Mouse (Mus musculus): ENCODE measurements around the gene Psme2b. TPM values are rescaled to one million over a fixed set of nuclear protein-coding genes. Genes with fewer than 3 reads are reported as not detected.
"Not testable (repeated sequence)": the region's sequence is repeated elsewhere in the genome, so short reads cannot be mapped to it uniquely, and the experiment has no call there.

Gene Psme2b
- polyA plus RNA-seq (2012; rRNA removed) = 8.1 and 9.9 TPM in 2 replicates

DNA sequence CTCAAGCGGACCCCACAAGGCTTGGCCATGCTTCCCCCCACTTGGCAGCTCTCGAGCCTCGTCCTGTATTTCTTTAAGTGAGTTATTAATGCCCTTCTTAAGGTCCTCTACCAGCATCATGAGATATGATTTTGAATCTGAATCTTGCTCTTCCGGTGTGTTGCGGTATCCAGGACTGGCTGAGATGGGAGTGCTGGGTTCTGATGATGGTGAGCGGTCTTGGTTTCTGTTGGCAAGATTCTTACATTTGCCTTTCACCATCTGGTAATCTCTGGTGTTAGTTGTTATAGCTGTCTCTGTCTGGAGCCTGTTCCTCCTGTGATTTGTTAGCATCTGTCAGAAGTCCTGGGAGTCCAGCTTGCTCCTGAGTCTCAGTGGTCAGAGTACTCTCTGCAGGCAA is at the start of gene Psme2b:
TSS of gene Psme2b (minus strand) at position 101 of the 400 bp plus-strand sequence.
- DNase-seq (ENCODE audit: low read depth) = not testable (repeated sequence)

- DNase-seq (ENCODE audit: low read depth) = not testable (repeated sequence)
Observed at GRCm38 (mm10) chr11:48994018-48994417, 48.0 kb upstream of the Psme2b start, which contains the start of gene Tgtp1. Tgtp1 (minus strand) TSS chr11:48994172.

- DNase-seq (ENCODE audit: low read depth) = not testable (repeated sequence)
Observed at GRCm38 (mm10) chr11:48993296-48993695, 47.3 kb upstream of the Psme2b start.

GRCm38 (mm10) chr11:48991740-48992520 is 45.9 kb upstream of the Psme2b start, which contains the start of gene Gm12185:
Gm12185 (minus strand) TSS chr11:48992226.
- DNase-seq (ENCODE audit: low read depth) = not testable (repeated sequence)

DNA sequence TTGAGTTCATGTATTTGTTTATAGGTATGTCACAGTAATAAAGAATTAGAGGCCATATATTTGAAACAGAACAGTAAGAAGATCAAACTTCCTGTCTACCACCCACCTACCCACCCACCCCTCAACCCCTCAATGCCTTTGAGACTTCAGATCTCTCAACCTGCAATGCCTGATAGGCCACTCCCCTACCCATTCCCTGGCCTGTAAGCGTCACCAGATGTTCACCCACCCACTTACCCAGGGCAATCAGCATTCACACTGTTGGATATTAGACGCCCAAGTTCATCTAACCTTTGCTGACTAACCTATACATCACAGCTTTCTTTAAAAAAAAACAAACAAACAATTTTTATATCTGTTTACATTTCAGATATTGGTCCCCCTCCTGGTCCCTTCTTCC is 44.0 kb upstream of the Psme2b start:
- DNase-seq (ENCODE audit: low read depth) = not testable (repeated sequence)

- not testable (repeated sequence) for DNase-seq (ENCODE audit: low read depth)
Observed at GRCm38 (mm10) chr11:48988219-48988618, 42.2 kb upstream of the Psme2b start.

- not testable (repeated sequence) for DNase-seq (ENCODE audit: low read depth)
Observed at GRCm38 (mm10) chr11:48982848-48983247, 36.9 kb upstream of the Psme2b start.

GRCm38 (mm10) chr11:48980052-48980451 is 34.1 kb upstream of the Psme2b start:
- not testable (repeated sequence) for DNase-seq (ENCODE audit: low read depth)

DNA sequence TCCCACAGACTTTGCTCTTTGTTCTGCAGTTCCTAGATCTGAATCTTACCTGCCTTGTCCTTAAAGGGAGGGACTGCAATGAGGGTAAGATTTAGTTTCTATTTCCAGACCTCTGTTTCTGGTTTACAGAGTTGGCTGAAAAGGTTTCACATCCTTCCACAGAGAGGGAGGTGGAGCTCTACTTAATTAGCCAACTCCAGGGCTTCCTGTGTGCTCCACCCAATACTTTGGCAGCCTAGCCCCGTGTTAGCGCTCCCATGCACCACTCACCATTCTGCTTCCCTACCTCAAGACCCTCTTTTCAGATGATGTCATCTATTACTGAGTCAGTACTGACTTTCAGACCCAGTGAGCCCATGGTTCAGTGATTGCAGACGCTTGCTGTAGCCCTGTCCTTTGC is 33.3 kb upstream of the Psme2b start, which contains the start of gene 9930111J21Rik1:
TSS of gene 9930111J21Rik1 (minus strand) at position 148 of the 400 bp plus-strand sequence.
- DNase-seq (ENCODE audit: low read depth) = not testable (repeated sequence)

GRCm38 (mm10) chr11:48978240-48978939 is 32.4 kb upstream of the Psme2b start, which contains the start of gene Olfr56:
Olfr56 (plus strand) TSS chr11:48978889.
- not testable (repeated sequence) for DNase-seq (ENCODE audit: low read depth)

DNA sequence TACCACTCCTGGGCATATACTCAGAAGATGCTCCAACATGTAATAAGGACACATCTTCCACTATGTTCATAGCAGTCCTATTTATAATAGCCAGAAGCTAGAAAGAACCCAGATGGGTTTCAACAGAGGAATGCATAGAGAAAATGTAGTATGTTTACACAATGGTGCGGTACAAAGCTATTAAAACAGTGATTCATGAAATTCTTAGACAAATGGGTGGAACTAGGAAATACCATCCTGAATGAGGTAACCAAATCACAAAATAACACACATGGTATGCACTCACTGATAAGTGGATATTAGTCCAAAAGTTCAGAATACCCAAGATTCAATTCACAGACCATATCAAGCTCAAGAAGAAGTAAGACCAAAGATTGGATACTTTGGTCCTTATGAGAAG is 28.7 kb upstream of the Psme2b start:
- DNase-seq (ENCODE audit: low read depth) = not testable (repeated sequence)

- not testable (repeated sequence) for DNase-seq (ENCODE audit: low read depth)
Observed at GRCm38 (mm10) chr11:48939286-48939685, 6.7 kb downstream of the Psme2b start.

- not testable (repeated sequence) for DNase-seq (ENCODE audit: low read depth)
Observed at GRCm38 (mm10) chr11:48935291-48935690, 10.7 kb downstream of the Psme2b start.

DNA sequence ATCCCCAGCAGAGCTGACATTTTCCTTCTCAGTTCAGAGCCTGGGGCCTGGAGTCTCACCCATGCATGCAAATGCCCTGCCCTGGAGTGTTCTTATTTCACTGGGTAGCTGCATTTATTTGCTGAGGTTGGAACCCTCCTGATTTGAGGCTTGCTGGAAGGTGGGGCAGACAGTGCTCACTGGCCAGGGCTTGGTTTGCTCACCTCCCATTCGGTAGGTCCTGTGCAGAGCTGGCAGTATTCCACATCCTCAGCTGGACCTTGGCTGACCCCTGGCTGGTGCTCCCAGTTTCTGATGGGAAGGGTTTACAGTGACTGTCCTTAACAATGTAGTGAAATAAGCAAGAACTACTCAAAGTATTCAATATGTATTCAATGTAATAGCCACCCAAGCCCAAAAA is 12.1 kb downstream of the Psme2b start:
- not testable (repeated sequence) for DNase-seq (ENCODE audit: low read depth)

- DNase-seq (ENCODE audit: low read depth) = not testable (repeated sequence)
Observed at GRCm38 (mm10) chr11:48933422-48933821, 12.6 kb downstream of the Psme2b start.

DNA sequence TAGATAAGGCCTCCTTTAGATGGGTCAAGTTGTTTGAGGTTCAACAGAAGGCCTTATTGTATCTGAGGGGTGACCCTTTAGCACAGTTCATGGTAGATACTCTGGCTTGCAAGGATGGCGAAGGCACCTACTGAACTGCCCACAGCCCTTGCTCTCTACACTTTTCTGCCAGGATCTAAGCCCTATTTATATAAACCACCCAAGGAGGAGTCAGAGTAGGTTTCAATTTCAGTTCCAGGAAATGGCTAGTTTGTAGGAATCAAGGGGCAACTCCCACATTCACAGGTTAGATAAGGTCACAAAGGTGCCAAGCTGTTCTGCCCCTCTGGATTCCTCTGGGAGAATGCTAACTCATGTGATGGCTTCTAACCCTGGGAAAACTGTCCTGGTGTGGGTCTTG is 17.9 kb downstream of the Psme2b start:
- DNase-seq (ENCODE audit: low read depth) = not testable (repeated sequence)

- not testable (repeated sequence) for DNase-seq (ENCODE audit: low read depth)
Observed at GRCm38 (mm10) chr11:48926437-48926836, 19.6 kb downstream of the Psme2b start.

DNA sequence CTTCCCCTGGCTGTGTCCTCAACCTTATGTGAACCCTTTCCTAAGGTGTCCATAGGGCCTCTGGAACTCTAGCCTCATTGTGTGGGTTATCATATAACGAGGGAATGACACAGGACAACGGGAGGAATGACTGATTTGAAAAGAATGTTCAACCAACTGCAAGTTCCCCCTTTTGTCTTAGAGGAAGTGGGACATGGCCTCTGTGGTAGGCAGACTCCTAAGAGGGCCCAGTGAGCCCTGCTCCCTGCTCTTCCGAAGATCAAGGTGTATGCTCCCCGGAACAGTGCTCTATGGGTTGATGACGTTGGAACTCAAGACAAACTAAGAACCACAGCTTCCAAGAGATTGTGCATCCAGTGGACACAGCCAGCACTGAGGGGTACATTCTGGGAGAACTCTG is 22.2 kb downstream of the Psme2b start:
- DNase-seq (ENCODE audit: low read depth) = not testable (repeated sequence)

GRCm38 (mm10) chr11:48918380-48918779 is 27.6 kb downstream of the Psme2b start:
- no peak for DNase-seq (ENCODE audit: low read depth)

GRCm38 (mm10) chr11:48913611-48914010 is 32.4 kb downstream of the Psme2b start:
- no peak for DNase-seq (ENCODE audit: low read depth)

DNA sequence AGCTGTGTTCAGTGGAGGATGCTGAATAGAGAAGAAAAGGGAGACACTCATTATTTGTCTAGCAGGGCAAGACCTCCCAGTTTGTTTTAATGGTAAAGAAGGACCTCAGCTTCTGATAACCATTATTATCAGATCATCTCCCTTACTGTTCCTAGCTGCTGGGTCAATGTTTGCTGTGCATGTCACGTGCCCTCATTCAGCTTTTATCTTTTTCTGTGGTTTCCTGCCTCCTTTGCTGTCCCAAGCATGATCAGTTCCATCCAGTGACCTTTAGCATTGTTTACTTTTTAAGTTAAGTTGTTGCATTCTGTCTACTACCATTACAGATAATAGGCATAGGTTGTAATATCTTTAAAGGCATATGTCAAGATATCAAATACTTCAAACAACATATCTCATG is 37.5 kb downstream of the Psme2b start:
- no peak for DNase-seq (ENCODE audit: low read depth)

DNA sequence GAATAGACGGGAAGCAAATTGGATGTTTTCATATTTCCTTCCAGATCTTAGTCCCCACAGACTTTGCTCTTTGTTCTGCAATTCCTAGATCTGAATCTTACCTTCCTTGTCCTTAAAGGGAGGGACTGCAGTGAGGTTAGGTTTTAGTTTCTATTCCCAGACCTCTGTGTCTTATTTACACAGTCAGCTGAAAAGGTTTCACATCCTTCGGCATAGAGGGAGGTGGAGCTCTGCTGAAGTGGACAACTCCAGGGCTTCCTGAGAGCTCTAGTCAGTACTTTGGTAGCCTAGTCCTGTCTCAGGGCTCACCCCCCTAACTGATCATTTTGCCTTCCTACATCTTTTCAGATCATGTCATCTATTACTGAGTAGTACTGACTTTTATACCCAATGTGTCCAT is 44.0 kb downstream of the Psme2b start, which contains the start of gene Gm5431:
TSS of gene Gm5431 (minus strand) at position 194 of the 400 bp plus-strand sequence.
- no peak for DNase-seq (ENCODE audit: low read depth)
